Mouse (Mus musculus) liver, postnatal 0 days (tissue): ENCODE measurements at regions not wholly inside any gene's neighbourhood (a gene's known extent, or its start where the extent isn't known, plus 50 kb on each side); places are given as distances from the start of the nearest gene placed in this dataset.

Experiments used
- CTCF ChIP-seq: sonication (generic); IDR thresholded peaks from 2 replicates; pipeline ENCODE4 v1.5.1; 2016; ENCODE audit warnings: antibody characterized with exemption, low read depth
- EP300 ChIP-seq: IDR thresholded peaks from 2 replicates; pipeline ENCODE4 v1.6.1; 2016; ENCODE audit warnings: antibody characterized with exemption, low read depth, mild to moderate bottlenecking

DNA sequence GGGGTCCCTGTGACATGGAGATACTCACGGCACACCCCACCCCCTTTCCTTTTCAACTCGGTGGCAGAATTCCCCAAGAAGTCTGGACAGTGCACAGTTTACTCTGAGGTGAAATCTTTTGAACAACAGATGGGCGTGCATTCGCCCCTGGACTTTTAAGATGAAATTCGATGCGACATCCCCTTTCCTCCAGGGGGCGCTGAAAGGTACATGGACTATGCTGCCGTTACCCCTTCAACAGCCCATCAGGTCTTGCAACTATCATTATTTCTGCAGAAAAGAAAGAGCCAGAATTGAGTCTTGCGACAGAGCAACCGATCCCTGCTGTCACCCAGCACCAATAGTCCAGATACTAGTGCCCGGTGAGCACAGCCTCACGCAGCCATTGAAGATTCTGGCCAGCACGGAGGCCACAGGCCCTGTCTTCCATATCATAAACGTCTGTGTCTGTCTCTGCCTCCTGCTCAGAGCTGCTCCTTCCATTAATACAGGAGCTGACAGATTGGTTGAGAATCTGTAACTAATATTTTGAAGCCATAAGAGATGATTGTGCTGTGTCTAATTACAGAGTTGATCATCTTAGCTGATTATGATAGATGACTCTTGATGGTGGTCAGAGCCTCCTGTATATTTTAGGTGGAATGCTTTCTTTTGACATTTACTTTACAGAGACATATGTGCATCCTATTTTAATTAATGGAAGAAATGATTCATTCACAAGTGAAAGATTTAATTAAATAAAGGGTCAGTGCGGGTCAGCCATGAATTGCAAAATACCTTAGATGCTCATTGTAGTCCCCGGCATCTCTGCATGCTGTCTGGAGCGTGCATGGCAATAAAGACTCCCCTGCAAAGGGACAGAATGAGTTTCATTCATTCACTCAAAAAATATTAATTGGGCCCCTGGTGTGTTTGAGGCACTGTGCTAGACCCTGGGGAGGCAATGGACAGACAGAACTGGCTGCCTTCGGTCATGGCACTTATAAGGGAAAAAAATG, 128.0 kb downstream of the Tm2d1 start:
- TF ChIP-seq EP300 (no peak), CTCF (peak; percentile 51)
